Mouse (Mus musculus) kidney, adult 18-20 months (tissue): ENCODE results near the gene Mphosph9.
"Not testable (repeated sequence)": the region's sequence is repeated elsewhere in the genome, so short reads cannot be mapped to it uniquely, and the experiment has no call there.

Experiments
- DNase-seq: peaks from one replicate; pipeline ENCODE4 v3.0.0; 2021

The Mphosph9 gene

GRCm38 (mm10) chr5:124341753-124342339 lies 14.1 kb upstream of the Mphosph9 start:
- DNase-seq: not testable (repeated sequence)

GRCm38 (mm10) chr5:124338791-124339190 lies 11.0 kb upstream of the Mphosph9 start:
- no peak for DNase-seq

GRCm38 (mm10) chr5:124337909-124338308 lies 10.1 kb upstream of the Mphosph9 start:
- DNase-seq: peak; percentile 29

- no peak for DNase-seq
Measured at GRCm38 (mm10) chr5:124337103-124337502, 9.3 kb upstream of the Mphosph9 start.

- peak; percentile 37 for DNase-seq
Measured at GRCm38 (mm10) chr5:124334392-124334791, 6.6 kb upstream of the Mphosph9 start.

GRCm38 (mm10) chr5:124330086-124330485 lies 2.3 kb upstream of the Mphosph9 start:
- no peak for DNase-seq

GRCm38 (mm10) chr5:124326829-124327228 lies 943 bp downstream of the Mphosph9 start:
- DNase-seq: no peak

- no peak for DNase-seq
Measured at GRCm38 (mm10) chr5:124317648-124318047, 10.1 kb downstream of the Mphosph9 start.

- DNase-seq: no peak
Measured at GRCm38 (mm10) chr5:124315941-124316340, 11.8 kb downstream of the Mphosph9 start.

- DNase-seq: no peak
Measured at GRCm38 (mm10) chr5:124315498-124315897, 12.3 kb downstream of the Mphosph9 start.

GRCm38 (mm10) chr5:124310091-124310490 lies 17.7 kb downstream of the Mphosph9 start:
- DNase-seq: no peak

GRCm38 (mm10) chr5:124309155-124309554 lies 18.6 kb downstream of the Mphosph9 start:
- no peak for DNase-seq

GRCm38 (mm10) chr5:124302853-124303252 lies 24.9 kb downstream of the Mphosph9 start:
- not testable (repeated sequence) for DNase-seq

- DNase-seq: no peak
Measured at GRCm38 (mm10) chr5:124300132-124300531, 27.6 kb downstream of the Mphosph9 start.

- DNase-seq: not testable (repeated sequence)
Measured at GRCm38 (mm10) chr5:124299307-124299706, 28.5 kb downstream of the Mphosph9 start.

- DNase-seq: no peak
Measured at GRCm38 (mm10) chr5:124296475-124296874, 31.3 kb downstream of the Mphosph9 start.

- DNase-seq: no peak
Measured at GRCm38 (mm10) chr5:124293967-124294366, 33.8 kb downstream of the Mphosph9 start.

GRCm38 (mm10) chr5:124290216-124290615 lies 37.6 kb downstream of the Mphosph9 start:
- DNase-seq: no peak

- DNase-seq: no peak
Measured at GRCm38 (mm10) chr5:124287616-124288247, 40.0 kb downstream of the Mphosph9 start.

- no peak for DNase-seq
Measured at GRCm38 (mm10) chr5:124284330-124284729, 43.4 kb downstream of the Mphosph9 start.

GRCm38 (mm10) chr5:124282854-124283253 lies 44.9 kb downstream of the Mphosph9 start:
- DNase-seq: no peak

- DNase-seq: no peak
Measured at GRCm38 (mm10) chr5:124270226-124270625, 57.5 kb downstream of the Mphosph9 start.

GRCm38 (mm10) chr5:124269661-124270060 lies 58.1 kb downstream of the Mphosph9 start:
- DNase-seq: no peak

GRCm38 (mm10) chr5:124267652-124268051 lies 60.1 kb downstream of the Mphosph9 start:
- DNase-seq: no peak

GRCm38 (mm10) chr5:124266821-124267220 lies 61.0 kb downstream of the Mphosph9 start:
- DNase-seq: no peak
